Mouse (Mus musculus): Measurements from ENCODE around the gene Vangl1.

The Vangl1 gene

GRCm38 (mm10) chr3:102198446-102198845 lies 6.0 kb downstream of the Vangl1 start:
- DNase-seq (ENCODE audit: low spot score in 2 of 2), result no peak

DNA sequence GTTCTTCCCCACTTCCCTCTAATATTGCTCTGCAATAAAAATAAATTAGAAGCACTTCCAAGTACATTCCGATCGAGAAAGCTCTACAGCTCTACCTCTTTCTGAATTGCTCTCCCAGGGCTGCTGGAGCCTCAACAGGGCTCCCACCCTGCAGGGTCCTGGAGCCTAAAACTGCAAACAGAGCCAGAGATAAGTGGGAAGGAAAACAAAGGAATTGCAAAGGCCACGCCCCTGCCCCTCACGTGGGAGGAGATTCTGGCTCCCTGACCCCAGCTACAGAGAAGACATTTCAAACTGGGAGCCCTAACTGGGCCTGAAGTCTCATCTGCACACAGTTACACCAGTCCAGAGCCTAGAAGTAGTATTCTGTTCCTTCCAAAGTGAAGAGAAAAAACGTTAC lies 6.7 kb downstream of the Vangl1 start:
- no peak for DNase-seq (ENCODE audit: low spot score in 2 of 2)

DNA sequence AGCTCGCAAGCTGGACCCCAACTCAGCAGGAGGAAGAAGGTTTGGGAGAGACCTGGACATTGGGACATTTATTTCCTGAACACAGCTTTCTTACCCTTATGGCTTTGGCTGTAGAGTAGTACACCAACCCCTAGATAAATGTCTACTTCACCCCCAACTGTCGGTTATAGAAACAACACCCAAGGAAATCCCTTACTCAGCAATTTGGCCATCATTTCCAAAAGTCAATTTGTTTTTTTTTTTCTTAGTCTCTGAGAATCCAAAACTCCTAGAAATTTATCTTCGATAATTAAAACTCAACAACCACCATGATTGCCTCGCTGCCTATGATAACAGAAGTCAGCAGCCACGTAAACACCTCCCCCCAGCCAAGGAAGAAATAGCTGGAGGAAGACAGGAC lies 7.3 kb downstream of the Vangl1 start:
- no peak for DNase-seq (ENCODE audit: low spot score in 2 of 2)

DNA sequence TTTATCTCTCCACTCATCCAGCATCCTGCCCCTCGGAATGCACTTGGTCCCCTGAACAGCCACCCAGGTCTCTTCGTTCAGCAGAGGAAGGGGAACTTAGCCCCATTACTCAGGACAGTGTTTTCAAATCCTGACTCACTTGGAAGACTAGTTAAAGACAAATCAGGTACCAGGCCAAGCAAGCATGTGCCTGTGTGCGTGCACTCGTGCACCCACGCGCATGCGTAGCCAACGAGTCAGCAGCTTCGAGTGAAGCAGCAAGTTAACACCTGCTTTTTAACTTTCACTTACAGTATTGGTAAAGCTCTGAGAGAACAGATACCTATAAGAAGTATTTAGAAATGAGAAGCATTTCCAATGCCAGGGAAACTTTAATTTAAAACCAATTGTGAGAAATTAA lies 8.3 kb downstream of the Vangl1 start:
- peak in 1 of 2 experiments; percentile 33 for DNase-seq (ENCODE audit: low spot score in 2 of 2)

DNA sequence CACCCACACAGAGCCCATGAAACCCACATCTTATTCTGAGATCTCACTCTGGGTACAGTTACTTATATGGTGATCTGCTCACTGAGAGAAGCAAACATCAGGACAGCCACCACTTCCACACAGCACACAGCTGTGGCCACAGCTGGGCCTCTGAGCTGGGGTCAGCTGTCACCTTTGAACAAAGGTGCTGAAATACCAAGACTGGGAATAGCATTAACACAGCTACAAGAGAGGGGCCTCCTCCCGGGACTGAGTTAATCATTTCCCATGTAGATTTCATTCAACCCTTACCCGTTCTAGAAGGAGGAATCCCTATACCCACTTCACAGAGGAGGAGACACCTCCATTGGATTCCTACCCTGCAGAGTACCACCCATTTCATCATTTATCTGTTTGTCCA lies 8.7 kb downstream of the Vangl1 start:
- no peak for DNase-seq (ENCODE audit: low spot score in 2 of 2)

DNA sequence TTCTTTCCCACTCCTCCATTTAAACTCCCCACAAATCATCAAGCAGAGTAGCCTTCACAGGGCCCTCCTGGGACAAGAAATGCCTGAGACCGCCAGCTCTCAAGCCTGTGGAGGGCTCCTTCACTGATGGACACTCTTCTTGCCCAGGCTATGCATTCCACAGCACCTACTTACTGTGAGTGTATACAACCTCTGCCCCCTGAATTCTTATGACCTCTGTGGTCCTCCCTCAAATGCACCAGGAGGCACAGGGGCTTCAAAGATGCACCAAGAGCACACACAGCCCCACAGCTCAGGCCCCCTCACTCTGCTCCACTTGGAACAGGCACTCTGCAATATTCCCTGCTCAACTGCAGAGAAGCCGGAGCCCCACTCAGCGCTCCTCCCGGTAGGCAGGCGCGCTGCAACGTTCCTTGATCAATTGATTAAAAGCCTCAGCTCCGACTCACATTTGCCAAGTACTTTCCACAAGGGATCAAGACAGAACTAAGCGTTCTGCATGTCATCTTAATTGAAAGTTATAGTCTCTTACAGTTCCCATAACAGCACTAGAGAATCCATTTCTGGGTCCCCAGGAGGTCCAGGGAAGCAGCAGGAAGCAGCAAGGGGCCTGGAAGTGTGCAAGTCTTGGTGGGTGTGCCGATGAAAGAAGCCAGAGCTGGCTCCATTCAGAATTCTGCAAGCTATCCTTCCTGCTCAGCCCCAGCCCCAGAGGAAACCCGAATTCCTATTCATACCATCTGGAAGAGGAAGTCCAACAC lies 10.0 kb downstream of the Vangl1 start:
- DNase-seq (ENCODE audit: low spot score in 2 of 2), result no peak

DNA sequence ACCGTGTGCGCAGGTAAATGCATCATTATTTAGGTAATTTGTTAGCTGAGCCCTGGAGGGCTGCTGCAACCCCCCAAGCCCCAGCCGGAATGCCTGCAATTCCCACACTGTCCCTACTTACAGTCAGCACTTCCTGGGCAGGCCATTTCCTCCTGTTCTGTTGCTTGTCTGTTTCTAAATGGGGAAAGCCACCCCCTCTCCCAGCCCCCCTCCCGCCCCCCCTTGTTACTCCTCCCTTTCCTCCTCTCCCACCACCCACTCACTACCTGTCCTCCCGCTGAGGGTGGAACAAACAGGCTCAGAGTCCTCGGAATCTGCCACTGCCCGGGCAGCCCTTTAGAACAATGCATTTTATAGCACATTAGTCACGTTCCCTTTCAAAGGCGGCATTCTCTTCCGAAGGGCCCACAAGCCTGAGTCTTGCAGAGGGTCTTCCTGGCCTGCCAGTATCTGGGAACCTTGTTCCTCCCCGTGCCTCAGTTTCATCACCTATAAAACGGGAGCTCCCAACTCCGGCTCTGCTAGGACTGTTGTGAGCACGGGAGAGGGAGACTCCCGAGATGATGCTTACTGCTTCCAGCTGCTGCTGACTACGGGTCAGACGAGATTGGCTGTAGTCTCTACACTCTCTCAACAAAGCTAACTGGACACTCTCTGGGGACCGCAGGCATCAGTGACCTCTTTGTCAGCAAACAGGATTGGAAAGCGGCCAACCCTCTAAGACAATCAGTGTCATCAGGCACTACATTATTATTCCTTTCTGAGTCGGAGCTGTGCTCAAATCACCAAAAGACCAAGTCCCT lies 10.8 kb downstream of the Vangl1 start:
- DNase-seq (ENCODE audit: low spot score in 2 of 2), result peak in 1 of 2 experiments; percentile 54

GRCm38 (mm10) chr3:102192621-102193020 lies 11.9 kb downstream of the Vangl1 start:
- no peak for DNase-seq (ENCODE audit: low spot score in 2 of 2)

DNA sequence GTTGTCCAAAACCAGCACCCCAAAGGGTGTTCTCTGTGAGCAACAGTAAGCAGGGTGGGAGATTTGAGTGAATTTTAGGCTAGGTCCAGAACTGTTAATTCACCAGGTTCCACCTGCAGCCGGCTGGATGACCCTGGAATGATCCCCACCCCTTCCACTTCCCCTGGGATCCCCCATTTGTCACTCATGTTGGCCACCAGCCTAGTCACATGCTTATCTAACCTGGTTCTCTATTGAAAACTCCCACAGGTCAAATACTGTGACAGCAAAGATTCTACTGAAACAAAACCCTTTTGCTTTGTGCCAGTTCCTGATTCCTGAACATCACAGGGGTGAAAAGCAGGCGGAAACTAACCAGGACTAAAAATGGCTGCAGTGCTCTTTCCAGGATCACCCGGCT lies 12.9 kb downstream of the Vangl1 start:
- no peak for DNase-seq (ENCODE audit: low spot score in 2 of 2)

- DNase-seq (ENCODE audit: low spot score in 2 of 2), result no peak
Measured at GRCm38 (mm10) chr3:102190642-102191041, 13.9 kb downstream of the Vangl1 start.

- no peak for DNase-seq (ENCODE audit: low spot score in 2 of 2)
Measured at GRCm38 (mm10) chr3:102190015-102190414, 14.5 kb downstream of the Vangl1 start.

DNA sequence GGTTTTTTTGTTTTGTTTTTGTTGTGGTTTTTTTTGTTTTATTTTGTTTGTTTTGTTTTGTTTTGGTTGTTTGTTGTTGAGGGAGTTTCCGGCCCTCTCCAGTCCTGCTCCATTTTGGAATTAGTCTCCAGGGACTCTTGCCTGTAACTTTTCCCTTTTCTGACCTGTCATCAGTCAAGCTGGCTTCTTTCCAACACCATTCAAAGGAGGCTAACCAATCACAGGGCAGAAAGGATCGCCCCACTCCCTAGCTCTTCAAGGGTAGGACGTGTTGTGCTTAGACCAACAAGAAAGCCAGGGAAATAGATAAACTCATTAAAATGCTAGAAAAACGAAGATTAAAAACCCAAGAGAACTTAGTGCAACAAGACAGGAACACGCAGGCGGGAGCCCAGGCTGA lies 15.5 kb downstream of the Vangl1 start:
- DNase-seq (ENCODE audit: low spot score in 2 of 2), result no peak

- no peak for DNase-seq (ENCODE audit: low spot score in 2 of 2)
Measured at GRCm38 (mm10) chr3:102187401-102187800, 17.1 kb downstream of the Vangl1 start.

- DNase-seq (ENCODE audit: low spot score in 2 of 2), result no peak
Measured at GRCm38 (mm10) chr3:102184721-102185120, 19.8 kb downstream of the Vangl1 start.

DNA sequence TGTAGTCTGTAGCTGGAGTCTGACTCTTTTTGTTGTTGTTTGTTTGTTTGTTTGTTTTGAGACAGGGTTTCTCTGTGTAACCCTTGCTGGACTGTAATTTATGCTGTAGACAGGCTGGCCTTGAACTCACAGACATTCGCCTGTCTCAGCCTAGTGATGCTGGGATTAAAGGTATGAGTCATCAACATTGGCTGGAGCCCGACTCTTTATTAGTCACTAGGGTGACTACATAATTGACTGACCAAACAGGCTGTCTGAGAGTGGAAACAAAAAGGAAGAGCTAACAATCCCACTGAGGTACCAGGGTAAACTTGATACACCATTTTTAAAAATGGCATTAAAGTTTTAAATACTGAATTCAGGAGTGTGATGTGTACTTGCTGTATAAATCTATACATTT lies 21.9 kb downstream of the Vangl1 start:
- DNase-seq (ENCODE audit: low spot score in 2 of 2), result no peak

GRCm38 (mm10) chr3:102181191-102181590 lies 23.3 kb downstream of the Vangl1 start:
- no peak for DNase-seq (ENCODE audit: low spot score in 2 of 2)

- DNase-seq (ENCODE audit: low spot score in 2 of 2), result no peak
Measured at GRCm38 (mm10) chr3:102180746-102181145, 23.7 kb downstream of the Vangl1 start.

DNA sequence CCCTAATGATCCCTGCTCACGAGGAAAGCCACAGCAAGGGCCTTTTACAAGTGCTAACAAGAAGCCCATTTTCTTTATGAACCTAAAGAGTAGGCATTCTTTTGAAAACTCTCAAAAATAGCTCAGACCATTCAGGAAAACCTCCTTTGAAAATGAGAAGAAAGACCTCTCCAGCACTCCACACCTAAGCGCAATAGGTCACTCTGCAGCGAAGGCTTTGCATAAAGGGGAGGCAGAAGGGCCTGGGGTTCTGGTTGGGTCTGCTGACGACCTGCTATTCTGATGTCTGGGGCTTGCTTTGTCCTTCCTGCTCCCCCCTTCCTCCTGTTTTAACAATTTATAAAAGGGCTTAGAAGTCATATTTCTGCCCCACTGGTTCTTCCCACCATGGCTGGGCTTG lies 24.6 kb downstream of the Vangl1 start:
- DNase-seq (ENCODE audit: low spot score in 2 of 2), result no peak

GRCm38 (mm10) chr3:102177837-102178615 lies 26.5 kb downstream of the Vangl1 start:
- DNase-seq (ENCODE audit: low spot score in 2 of 2), result no peak

GRCm38 (mm10) chr3:102176116-102176515 lies 28.4 kb downstream of the Vangl1 start:
- no peak for DNase-seq (ENCODE audit: low spot score in 2 of 2)

DNA sequence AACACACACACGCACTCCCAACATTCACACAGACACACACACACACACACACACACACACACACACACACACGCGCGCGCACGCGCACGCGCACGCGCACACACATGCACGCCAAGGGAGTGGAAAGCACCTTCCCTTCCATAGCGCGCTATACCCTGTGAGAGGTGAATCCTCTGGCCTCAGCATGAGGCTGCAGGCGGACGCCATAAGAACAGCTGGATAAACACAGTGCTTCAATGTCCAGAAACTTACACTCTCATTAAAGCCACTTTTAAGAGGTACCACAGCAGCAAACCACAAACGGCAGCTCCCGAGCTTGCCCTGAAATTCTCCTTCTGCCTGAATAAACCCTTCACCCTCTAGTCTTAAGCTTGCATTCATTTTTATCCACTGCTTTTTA lies 28.8 kb downstream of the Vangl1 start:
- no peak for DNase-seq (ENCODE audit: low spot score in 2 of 2)

DNA sequence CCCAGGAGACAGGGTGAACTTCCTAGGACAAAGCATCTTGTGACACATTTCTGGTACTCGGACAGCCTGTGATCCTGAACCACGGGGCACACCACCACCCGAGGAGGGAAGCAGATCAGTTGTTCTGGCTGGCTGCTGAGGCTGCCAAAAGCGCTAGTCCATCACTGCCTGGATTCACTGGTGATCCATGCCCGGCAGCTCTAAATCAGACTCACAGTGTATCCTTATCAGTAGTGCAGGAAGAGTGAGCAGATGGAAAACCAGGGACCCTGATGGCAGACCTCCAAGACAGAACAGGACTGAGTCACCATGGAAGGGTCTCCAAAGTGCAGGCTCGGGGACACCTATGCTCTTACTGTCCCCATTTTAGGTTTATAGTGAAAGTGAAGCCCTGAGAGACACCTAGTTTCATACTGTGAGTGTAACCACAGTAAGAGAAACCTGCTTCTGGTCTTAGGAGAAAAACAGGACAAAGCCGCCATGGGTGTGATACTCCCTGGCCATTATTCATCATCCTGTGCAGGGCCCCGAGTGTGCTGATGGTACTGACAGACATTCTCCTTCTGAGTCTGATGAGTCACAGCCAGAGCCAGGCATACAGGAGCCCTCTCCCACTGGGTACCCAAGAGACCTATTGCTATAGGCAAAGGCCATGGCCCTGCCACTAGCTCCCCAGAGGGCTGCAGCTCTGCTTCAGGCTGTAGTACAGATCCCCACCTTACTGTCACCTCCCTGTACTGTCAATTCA lies 30.2 kb downstream of the Vangl1 start:
- DNase-seq (ENCODE audit: low spot score in 2 of 2), result no peak

Measured in urinary bladder, postnatal 4 days (tissue).